Mouse (Mus musculus) cerebellum, adult 9-10 months (tissue): ENCODE results near the gene Ear1.
A peak's percentile ranks its signal among the peaks of the same experiment; 100 is the strongest.
"Not testable (repeated sequence)": the region's sequence is repeated elsewhere in the genome, so short reads cannot be mapped to it uniquely, and the experiment has no call there.

Experiments used
- DNase-seq: peaks from one replicate; pipeline ENCODE4 v3.0.0; 2022

Gene Ear1

DNA sequence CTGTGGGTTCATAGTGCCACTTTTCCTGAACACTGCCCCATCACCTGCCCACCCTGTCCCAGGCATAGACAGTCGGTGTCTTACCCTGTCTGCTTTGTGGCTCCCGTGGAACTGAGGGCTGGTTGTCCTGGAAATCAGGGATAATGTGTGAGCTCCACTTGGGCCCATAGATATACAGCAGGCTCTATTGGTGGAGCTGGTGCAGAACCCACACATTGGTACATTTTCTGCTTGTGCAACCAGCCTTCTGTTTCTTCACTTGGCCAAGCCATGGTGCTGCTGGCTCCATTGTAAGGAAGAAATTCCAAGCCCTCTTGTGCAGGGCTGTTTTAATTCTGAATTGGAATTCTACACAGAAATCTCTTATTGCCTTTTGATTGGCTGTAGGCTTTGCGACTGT, at the start of gene Ear1:
Gene Ear1 (minus strand): TSS at position 101 of the 400 bp plus-strand sequence.
- not testable (repeated sequence) for DNase-seq

- peak; percentile 29 for DNase-seq
Measured at GRCm38 (mm10) chr14:43924688-43925403, 49.5 kb upstream of the Ear1 start, which contains the start of gene Gm8113. Gene Gm8113, plus strand, starts transcription at chr14:43925390.

DNA sequence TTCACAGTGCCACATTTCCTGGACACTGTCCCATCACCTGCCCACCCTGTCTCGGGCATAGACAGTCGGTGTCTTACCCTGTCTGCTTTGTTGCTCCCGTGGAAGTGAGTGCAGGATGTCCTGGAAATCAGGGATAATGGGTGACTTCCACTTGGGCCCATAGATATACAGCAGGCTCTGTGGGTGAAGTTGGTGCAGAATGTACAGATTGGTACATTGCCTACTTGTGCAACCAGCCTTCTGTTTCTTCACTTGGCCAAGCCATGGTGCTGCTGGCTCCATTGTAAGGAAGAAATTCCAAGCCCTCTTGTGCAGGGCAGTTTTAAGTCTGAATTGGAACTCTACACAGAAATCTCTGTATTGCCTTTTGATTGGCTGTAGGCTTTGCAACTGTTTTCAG, 48.1 kb upstream of the Ear1 start, which contains the start of gene Ear10:
Gene Ear10 (minus strand): TSS at position 101 of the 400 bp plus-strand sequence.
- DNase-seq = not testable (repeated sequence)

DNA sequence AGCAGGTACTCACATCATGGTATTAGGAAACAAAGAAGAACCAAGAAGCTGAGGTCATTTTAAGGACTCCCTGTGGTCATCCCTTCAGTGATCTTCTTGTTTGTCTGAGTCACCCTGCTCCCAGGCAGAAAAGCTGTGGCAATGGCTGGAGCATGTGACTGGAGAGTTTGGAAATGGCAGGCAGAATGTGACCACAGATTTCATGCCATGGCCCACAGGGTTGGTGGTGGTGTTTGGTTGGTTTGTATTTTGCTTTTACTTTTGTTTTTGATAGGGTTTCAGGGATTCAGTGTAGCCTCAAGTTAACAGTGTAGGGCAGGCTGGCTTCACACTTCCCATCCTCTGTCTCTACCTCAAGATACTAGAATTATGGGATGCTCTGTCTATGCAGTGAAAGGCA, 42.9 kb upstream of the Ear1 start:
- DNase-seq = not testable (repeated sequence)

- not testable (repeated sequence) for DNase-seq
Measured at GRCm38 (mm10) chr14:43898577-43898976, 23.3 kb upstream of the Ear1 start.

GRCm38 (mm10) chr14:43895357-43895756, 20.0 kb upstream of the Ear1 start:
- not testable (repeated sequence) for DNase-seq

DNA sequence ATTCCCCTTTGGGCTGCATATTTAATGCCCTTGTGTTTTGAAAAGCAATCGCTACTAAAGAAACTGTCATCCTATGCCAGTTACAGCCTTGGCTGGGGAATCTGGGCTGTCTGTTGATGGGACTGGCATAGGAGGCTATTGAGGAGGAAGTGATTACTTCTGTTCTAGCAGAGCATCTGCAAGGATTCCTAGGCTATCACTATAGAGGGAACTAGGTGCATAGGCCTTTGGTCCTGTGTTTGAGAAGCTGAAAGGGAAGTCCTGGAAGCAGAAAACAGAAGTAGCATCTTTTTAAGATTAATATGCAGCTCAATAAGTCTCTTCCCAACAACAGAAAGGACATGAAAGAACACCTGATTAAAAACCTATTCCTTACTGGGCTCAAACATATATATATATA, 16.0 kb upstream of the Ear1 start:
- not testable (repeated sequence) for DNase-seq

GRCm38 (mm10) chr14:43886235-43886634, 10.9 kb upstream of the Ear1 start:
- not testable (repeated sequence) for DNase-seq

DNA sequence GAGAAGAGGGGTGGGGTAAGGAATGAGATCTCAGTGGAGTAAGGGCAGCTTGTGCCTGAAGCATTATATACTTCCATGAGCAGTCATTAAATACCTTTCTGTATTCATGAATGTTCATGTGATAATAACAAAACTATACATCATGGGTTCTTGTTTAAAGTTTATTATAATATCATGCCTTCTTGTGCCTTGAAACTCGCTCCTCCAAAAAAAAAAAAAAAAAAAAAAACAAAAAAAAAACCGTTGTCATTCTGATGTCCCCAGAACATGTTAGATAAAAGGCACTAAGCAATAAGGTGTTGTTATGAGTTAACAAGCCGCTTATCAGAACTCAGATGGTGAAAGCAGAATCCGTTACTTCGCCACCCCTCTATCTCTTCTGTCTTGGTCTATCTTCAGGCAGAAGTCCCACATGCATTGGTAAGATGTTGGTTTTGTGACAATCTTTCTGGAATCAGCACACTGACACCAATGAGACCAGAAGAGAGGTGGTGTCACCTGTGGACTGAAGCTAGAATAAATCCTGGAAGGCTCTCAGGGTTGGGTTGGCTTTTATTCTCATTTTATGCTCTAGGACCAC, 4.7 kb upstream of the Ear1 start:
- DNase-seq = not testable (repeated sequence)

DNA sequence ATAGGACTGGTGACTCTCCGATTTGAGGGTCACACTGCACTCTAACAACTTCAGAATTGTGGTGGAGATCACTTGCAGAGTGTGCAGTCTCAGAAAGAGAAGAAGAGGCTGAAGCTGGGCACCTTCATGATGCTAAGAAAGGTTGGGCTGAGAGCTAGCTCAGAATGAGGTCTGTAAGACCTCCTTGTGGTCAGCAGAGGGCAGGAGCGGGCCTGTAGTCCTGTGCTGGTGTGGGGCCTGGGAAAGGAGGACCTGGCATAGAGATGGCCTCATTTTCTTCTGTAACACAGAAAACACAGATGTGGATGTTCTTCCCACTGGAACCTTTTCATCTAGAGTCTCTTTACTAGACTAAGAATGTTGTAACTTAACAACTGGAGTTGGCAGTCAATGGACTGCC, 2.5 kb upstream of the Ear1 start:
- DNase-seq = not testable (repeated sequence)

DNA sequence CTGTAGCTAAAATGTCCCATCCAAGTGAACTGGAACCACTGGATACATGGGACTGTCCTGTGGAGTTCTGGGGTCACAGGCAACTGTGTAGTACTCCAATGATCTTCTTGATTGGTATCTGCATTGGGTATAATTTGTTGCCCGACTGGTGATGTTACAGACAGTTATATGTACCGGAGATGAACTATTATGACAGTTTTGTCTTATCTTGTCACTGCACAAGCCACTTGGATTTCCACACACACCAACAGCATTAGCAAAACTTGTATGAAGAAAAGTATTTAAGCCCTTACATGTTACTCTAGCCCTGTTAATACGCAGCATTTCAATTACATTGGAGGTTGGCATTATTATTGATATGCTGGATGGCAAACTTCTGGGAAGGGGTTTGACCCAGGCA, 455 bp downstream of the Ear1 start:
- not testable (repeated sequence) for DNase-seq

GRCm38 (mm10) chr14:43860522-43860921, 14.8 kb downstream of the Ear1 start:
- not testable (repeated sequence) for DNase-seq

GRCm38 (mm10) chr14:43859465-43859864, 15.9 kb downstream of the Ear1 start:
- not testable (repeated sequence) for DNase-seq

GRCm38 (mm10) chr14:43843949-43844573, 31.3 kb downstream of the Ear1 start:
- not testable (repeated sequence) for DNase-seq

- DNase-seq = not testable (repeated sequence)
Measured at GRCm38 (mm10) chr14:43840976-43841375, 34.3 kb downstream of the Ear1 start.

- not testable (repeated sequence) for DNase-seq
Measured at GRCm38 (mm10) chr14:43835366-43835765, 40.0 kb downstream of the Ear1 start.

- not testable (repeated sequence) for DNase-seq
Measured at GRCm38 (mm10) chr14:43830385-43830784, 44.9 kb downstream of the Ear1 start.

DNA sequence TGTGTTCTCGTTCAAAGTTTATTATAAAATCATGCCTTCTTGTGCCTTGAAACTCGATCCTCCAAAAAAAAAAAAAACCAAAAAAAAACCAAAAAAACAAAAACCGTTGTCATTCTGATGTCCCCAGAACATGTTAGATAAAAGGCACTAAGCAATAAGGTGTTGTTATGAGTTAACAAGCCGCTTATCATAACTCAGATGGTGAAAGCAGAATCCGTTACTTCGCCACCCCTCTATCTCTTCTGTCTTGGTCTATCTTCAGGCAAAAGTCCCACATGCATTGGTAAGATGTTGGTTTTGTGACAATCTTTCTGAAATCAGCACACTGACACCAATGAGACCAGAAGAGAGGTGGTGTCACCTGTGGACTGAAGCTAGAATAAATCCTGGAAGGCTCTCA, 51.1 kb downstream of the Ear1 start:
- DNase-seq = not testable (repeated sequence)

DNA sequence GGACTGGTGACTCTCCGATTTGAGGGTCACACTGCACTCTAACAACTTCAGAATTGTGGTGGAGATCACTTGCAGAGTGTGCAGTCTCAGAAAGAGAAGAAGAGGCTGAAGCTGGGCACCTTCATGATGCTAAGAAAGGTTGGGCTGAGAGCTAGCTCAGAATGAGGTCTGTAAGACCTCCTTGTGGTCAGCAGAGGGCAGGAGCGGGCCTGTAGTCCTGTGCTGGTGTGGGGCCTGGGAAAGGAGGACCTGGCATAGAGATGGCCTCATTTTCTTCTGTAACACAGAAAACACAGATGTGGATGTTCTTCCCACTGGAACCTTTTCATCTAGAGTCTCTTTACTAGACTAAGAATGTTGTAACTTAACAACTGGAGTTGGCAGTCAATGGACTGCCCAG, 53.4 kb downstream of the Ear1 start:
- DNase-seq = not testable (repeated sequence)

- DNase-seq = peak; percentile 6
Measured at GRCm38 (mm10) chr14:43812458-43812857, 62.9 kb downstream of the Ear1 start.

DNA sequence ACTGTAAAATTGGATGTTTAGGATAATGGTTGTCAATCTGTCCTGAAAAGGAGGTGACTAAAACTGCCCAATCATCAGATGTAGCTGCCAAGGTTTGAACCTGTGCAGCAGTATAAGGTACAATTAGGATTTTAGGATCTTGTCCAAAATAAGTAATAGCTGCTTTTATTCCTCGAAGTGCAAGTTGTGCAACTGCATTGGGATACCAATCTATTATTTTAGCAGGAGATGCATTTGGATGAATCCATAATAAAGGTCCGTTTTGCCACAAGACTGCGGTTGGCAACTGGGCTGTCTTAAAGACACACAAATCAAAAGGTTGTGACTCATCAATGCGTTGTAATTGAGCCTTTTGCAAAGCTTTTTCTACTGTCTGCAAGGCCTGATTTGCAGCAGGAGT, 67.2 kb downstream of the Ear1 start:
- DNase-seq = not testable (repeated sequence)

DNA sequence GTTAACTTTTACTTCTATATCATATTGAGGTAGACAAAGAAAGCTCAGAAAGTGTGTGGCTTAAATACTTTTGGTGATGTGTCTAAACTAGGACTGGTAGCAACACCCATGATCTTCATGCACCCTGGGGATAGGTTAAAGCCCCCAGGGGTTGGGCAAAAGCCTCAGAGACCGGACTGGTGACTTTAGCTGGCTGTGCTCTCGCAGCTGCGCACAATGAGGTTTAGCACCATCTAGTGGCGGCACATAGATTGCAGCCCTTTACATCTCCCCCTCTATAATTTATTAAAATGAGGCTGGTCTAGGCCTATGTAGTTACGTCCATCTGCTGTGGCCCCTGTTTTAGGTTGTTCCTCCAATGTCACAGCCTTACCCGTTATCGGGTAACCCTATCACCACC, 70.9 kb downstream of the Ear1 start:
- not testable (repeated sequence) for DNase-seq

- DNase-seq = not testable (repeated sequence)
Measured at GRCm38 (mm10) chr14:43796905-43797470, 78.3 kb downstream of the Ear1 start.
